Mouse (Mus musculus) lung, adult 2 months (tissue): ENCODE measurements around the gene Sema3f.
A peak's percentile ranks its signal among the peaks of the same experiment; 100 is the strongest.

Experiments used
- CTCF ChIP-seq: fragments of 200-500 bp; IDR thresholded peaks from 2 replicates; pipeline ENCODE4 v1.5.1; 2011; ENCODE audit warnings: mild to moderate bottlenecking, low read length, control low read depth; ENCODE audit not compliant: insufficient read depth
- POLR2A ChIP-seq: fragments of 200-500 bp; IDR thresholded peaks from 2 replicates; pipeline ENCODE4 v1.6.1; 2011; ENCODE audit warnings: low read depth, mild to moderate bottlenecking, control low read depth, low read length, borderline replicate concordance; ENCODE audit errors: extremely low read depth

DNA sequence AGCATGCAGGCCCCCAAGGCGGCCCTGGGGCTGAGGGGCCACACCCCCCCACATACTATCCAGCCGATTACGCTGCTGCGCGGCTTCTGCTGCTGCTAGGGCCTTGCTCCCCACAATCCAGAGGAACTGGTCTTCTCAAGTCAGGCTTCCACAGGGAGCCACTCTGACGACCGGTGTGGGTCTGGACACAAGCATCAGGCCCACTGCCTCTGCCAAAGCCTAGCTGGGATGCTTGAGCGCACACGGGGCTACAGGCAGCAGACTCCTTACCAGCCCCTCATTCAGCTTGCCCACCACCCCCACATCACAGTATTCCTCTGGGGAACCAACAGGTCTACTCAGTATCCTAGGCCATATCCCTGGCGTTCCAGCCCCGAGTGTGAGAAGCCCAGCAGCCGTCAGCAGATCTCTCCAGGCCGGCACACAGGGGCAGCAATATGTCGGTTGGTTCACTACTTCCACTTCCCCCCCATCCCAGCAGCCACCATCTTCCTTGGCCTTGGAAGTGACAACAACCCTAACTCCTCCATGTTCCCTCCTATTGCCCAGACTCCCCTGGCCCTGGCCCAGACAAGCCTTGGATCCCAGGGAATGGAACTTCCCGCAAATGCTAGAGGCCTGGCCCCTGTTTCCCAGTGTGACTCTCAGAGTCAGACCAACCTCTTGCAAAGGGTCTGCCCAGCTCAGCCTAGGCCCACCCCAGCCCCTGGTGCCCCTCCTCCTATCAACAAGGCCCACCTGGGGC is 76.4 kb downstream of the Sema3f start:
- TF ChIP-seq CTCF: no peak
- 0 out of 2 replicates have a peak, but pooled peaks have one; percentile 6 for TF ChIP-seq POLR2A
